Mouse (Mus musculus) limb, embryonic 10.5 days (tissue): ENCODE data around the gene Lxn. TPM values are rescaled to one million over a fixed set of nuclear protein-coding genes. Genes with fewer than 3 reads are reported as not detected.
A peak's percentile ranks its signal among the peaks of the same experiment; 100 is the strongest.

Source experiments
- DNase-seq: peaks from one replicate; pipeline ENCODE4 v3.0.0-alpha.2; 2017; ENCODE audit warnings: low spot score
- H3K27ac ChIP-seq: fragments of 300-500 bp; sonication (generic); 2 replicates; pipeline ENCODE4 v1.5.1; 2016; ENCODE audit warnings: mild to moderate bottlenecking
- H3K27me3 ChIP-seq: fragments of 300-500 bp; sonication (generic); 2 replicates; pipeline ENCODE4 v1.6.1; 2016; ENCODE audit warnings: low read depth, mild to moderate bottlenecking; ENCODE audit not compliant: poor library complexity, severe bottlenecking
- H3K36me3 ChIP-seq: fragments of 300-500 bp; sonication (generic); 2 replicates; pipeline ENCODE4 v1.6.1; 2016; ENCODE audit warnings: mild to moderate bottlenecking, moderate library complexity
- H3K4me1 ChIP-seq: fragments of 300-500 bp; sonication (generic); 2 replicates; pipeline ENCODE4 v1.6.1; 2016
- H3K4me3 ChIP-seq: fragments of 300-500 bp; sonication (generic); 2 replicates; pipeline ENCODE4 v1.5.1; 2016; ENCODE audit warnings: mild to moderate bottlenecking, moderate library complexity
- H3K9me3 ChIP-seq: fragments of 300-500 bp; sonication (generic); replicated peaks from 2 replicates; pipeline ENCODE4 v1.6.1; 2016; ENCODE audit warnings: mild to moderate bottlenecking
- WGBS: fragments of 180-500 bp; shearing (Covaris S2); methylation state at CpG from one replicate; pipeline ENCODE4 v1.1.7; 2016; 5-methylcytosine and 5-hydroxymethylcytosine counted together
- polyA plus RNA-seq: library from polyadenylated mRNA; unstranded; fragments of >200 nt; fragmentation: Nextera tagmentation; extraction: Ambion mirVana; gene quantifications from 2 replicates; pipeline ENCODE4 v1.2.1, GENCODE M21; 2016

The Lxn gene
- polyA plus RNA-seq, 1 experiment from 2014 or later: 97.8 TPM

GRCm38 (mm10) chr3:67485233-67485632 lies 21.5 kb upstream of the Lxn start:
- WGBS: 91% methylated on average over 2 of the region's 2 CpGs
- H3K27me3 ChIP-seq: no peaks in the 10 kb centered on the region
- no peak overlapping the region for H3K27ac ChIP-seq
- H3K9me3 ChIP-seq: no peaks in the 10 kb centered on the region
- DNase-seq: no peak
- H3K4me1 ChIP-seq: peaks cover 4% of the 10 kb centered on the region; the same call in 1 of the 2 replicates
- H3K4me3 ChIP-seq: no peak overlapping the region
- no peaks in the 10 kb centered on the region for H3K36me3 ChIP-seq

- H3K9me3 ChIP-seq: no peaks in the 10 kb centered on the region
- H3K36me3 ChIP-seq: peaks cover 10% of the 10 kb centered on the region
- H3K27me3 ChIP-seq: no peaks in the 10 kb centered on the region
- DNase-seq: no peak
- no peak overlapping the region for H3K4me3 ChIP-seq
- 93% methylated on average over 10 of the region's 10 CpGs for WGBS
- H3K4me1 ChIP-seq: peaks cover 4% of the 10 kb centered on the region; the same call in 1 of the 2 replicates
- no peak overlapping the region for H3K27ac ChIP-seq
These were observed 18.7 kb upstream of the Lxn start for GRCm38 (mm10) chr3:67482400-67482799.

DNA sequence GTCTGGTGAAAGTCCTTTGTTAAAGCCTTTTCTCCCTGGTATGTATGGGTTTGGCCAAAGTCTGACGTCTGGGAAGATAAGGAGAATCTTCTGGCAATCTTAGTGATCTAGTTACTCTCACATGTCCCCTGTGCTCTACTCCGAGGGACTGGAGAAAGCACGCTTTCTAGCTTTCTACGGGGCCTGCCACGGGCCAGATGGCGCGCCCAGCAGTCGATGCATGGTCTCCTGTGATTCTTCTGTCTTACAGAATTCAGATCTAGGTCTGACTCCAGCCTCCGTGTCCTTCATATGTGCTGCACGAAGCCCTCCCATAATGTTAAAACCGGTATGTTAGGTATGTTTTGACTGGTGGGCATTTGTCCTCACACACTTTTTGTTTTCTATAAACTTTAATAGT lies 16.1 kb upstream of the Lxn start:
- Histone ChIP-seq H3K4me1 (peaks cover 4% of the 10 kb centered on the region; the same call in 1 of the 2 replicates), H3K4me3 (no peak overlapping the region), H3K27me3 (no peaks in the 10 kb centered on the region), H3K27ac (no peak overlapping the region), H3K36me3 (peaks cover 31% of the 10 kb centered on the region), H3K9me3 (no peaks in the 10 kb centered on the region)
- WGBS: 95% methylated on average over 11 of the region's 11 CpGs
- DNase-seq: no peak

- 95% methylated on average over 6 of the region's 6 CpGs for WGBS
These were observed 9.7 kb upstream of the Lxn start for GRCm38 (mm10) chr3:67473438-67473837.

DNA sequence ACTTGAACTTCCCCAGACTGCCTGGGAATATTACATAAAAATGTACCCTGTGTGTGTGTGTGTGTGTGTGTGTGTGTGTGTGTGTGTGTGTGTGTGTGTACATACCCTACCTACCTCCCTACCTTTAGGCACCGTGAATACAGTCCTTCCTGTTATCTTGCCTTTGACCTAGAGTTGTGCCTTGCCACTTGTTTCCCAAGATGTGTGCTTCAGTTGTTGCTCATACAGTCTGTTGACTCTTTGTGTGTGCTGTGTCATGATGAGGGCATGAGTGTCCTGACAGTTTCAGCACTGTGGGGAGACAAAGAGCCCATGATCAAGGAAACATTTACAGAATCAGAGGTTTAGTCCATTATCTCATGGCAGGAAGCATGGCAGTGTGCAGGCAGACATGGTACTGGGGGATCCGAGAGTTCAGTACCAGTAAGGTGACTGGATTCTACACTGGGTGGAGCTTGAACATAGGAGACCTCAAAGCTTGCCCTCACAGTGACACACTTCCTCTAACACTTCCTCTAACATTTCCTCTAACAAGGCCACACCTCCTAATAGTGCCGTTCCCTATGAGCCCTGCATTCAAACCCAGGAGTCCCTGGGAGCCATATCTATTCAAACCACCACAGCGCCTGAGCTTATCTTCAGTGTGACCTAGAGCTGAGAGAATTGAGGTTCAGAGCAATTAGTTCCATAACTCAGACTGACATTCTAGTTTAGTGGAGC lies 7.8 kb upstream of the Lxn start:
- H3K27ac ChIP-seq: no peak overlapping the region
- no peak for DNase-seq
- H3K4me1 ChIP-seq: no peaks in the 10 kb centered on the region
- H3K9me3 ChIP-seq: no peaks in the 10 kb centered on the region
- H3K4me3 ChIP-seq: no peak overlapping the region
- WGBS: 89% methylated on average over 4 of the region's 4 CpGs
- H3K36me3 ChIP-seq: peaks cover 67% of the 10 kb centered on the region
- no peaks in the 10 kb centered on the region for H3K27me3 ChIP-seq

More at GRCm38 (mm10) chr3:67473438-67473837, 9.7 kb upstream of the Lxn start:
- H3K4me3 ChIP-seq: no peak overlapping the region
- peaks cover 67% of the 10 kb centered on the region for H3K36me3 ChIP-seq
- H3K9me3 ChIP-seq: no peaks in the 10 kb centered on the region
- no peak for DNase-seq
- H3K27me3 ChIP-seq: no peaks in the 10 kb centered on the region
- no peaks in the 10 kb centered on the region for H3K4me1 ChIP-seq
- no peak overlapping the region for H3K27ac ChIP-seq

GRCm38 (mm10) chr3:67467281-67467680 lies 3.6 kb upstream of the Lxn start:
- H3K9me3 ChIP-seq: no peaks in the 10 kb centered on the region
- WGBS: 92% methylated on average over 2 of the region's 2 CpGs
- no peak overlapping the region for H3K27ac ChIP-seq
- H3K4me3 ChIP-seq: no peak overlapping the region
- H3K27me3 ChIP-seq: no peaks in the 10 kb centered on the region
- peaks cover 14% of the 10 kb centered on the region for H3K4me1 ChIP-seq
- no peak for DNase-seq
- H3K36me3 ChIP-seq: peaks cover 44% of the 10 kb centered on the region

DNA sequence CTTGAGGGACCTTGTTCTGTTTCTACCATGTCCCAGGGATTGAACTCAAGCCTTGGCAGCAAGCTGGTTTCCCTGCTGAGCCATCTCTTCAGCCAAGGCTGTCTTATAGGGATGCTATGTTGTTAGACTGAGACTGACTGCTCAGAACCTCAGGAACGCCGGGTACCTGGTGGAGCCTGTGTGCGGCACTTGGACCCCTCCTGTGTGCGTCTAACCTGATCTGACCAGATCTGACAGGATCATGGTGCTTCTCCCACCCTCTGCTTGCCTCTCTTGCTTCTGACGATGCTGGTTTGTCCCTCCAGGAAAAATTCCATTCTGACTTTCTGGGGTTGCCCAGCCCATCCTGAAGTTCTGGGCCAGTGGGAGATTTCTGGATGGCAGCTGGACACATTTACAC lies 2.9 kb upstream of the Lxn start:
- H3K9me3 ChIP-seq: no peaks in the 10 kb centered on the region
- no peak overlapping the region for H3K4me3 ChIP-seq
- peaks cover 18% of the 10 kb centered on the region for H3K4me1 ChIP-seq
- H3K27ac ChIP-seq: no peak overlapping the region
- no peak for DNase-seq
- 98% methylated on average over 5 of the region's 5 CpGs for WGBS
- peaks cover 48% of the 10 kb centered on the region for H3K36me3 ChIP-seq
- no peaks in the 10 kb centered on the region for H3K27me3 ChIP-seq

- peak; percentile 44 for DNase-seq
- Histone ChIP-seq H3K27me3 (no peaks in the 10 kb centered on the region), H3K9me3 (no peaks in the 10 kb centered on the region), H3K4me3 (peak overlapping the region; percentile 70), H3K27ac (peak overlapping the region; percentile 89), H3K4me1 (peaks cover 18% of the 10 kb centered on the region), H3K36me3 (peaks cover 54% of the 10 kb centered on the region)
- WGBS: 2% methylated on average over 12 of the region's 12 CpGs
These were observed 725 bp downstream of the Lxn start for GRCm38 (mm10) chr3:67463001-67463400.

DNA sequence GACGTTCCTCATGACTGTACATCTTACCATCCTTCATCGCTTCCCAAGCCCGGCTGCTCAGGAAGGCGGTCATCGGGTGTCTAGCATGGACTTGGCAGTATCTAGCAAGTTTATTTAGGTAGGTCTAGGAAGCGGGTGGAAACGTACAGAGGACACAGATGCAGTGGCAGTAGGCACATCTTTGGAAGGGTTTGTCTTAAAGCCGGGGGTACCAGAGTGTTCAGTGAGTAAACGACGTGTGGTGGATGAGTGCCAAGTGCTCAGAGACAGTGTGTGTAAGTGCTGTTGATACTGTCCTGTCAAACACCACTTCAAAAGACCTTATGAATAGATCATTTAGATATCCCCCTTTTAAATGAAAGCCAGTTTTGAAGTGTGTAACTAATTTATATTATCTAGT lies 1.1 kb downstream of the Lxn start:
- no peaks in the 10 kb centered on the region for H3K9me3 ChIP-seq
- peaks cover 54% of the 10 kb centered on the region for H3K36me3 ChIP-seq
- peak; percentile 34 for DNase-seq
- 55% methylated on average over 10 of the region's 10 CpGs for WGBS
- H3K4me3 ChIP-seq: peak overlapping the region; percentile 70
- peaks cover 18% of the 10 kb centered on the region for H3K4me1 ChIP-seq
- no peaks in the 10 kb centered on the region for H3K27me3 ChIP-seq
- H3K27ac ChIP-seq: peak overlapping the region; percentile 89

- no peaks in the 10 kb centered on the region for H3K27me3 ChIP-seq
- no peaks in the 10 kb centered on the region for H3K9me3 ChIP-seq
- 87% methylated on average over 7 of the region's 7 CpGs for WGBS
- H3K4me1 ChIP-seq: peaks cover 18% of the 10 kb centered on the region
- peaks cover 59% of the 10 kb centered on the region for H3K36me3 ChIP-seq
- no peak overlapping the region for H3K27ac ChIP-seq
- DNase-seq: no peak
- H3K4me3 ChIP-seq: peak overlapping the region; percentile 70; the same call in 1 of the 2 replicates
These were observed 1.7 kb downstream of the Lxn start for GRCm38 (mm10) chr3:67462015-67462414.

DNA sequence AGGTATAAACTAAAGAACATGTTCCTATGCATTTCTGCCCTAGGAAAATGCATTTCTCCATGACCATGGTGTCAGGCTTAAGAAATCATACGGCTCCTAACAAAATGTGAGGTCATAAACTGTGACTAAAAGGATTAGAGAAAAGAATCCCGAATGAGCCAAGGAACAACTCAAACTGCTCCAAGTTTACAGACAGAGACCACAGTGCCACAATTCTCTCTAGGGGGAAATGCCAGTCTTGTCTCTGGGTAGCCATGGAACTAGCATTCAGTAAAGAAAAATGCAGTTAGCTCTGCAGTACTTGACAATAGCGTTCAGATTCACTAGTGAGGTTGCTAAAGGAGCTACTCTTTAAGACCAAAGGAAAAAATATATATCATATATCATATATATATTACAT lies 3.8 kb downstream of the Lxn start:
- WGBS: 94% methylated on average over 3 of the region's 3 CpGs
- no peak overlapping the region for H3K27ac ChIP-seq
- H3K27me3 ChIP-seq: no peaks in the 10 kb centered on the region
- H3K4me1 ChIP-seq: peaks cover 18% of the 10 kb centered on the region
- DNase-seq: no peak
- H3K36me3 ChIP-seq: peaks cover 68% of the 10 kb centered on the region
- no peaks in the 10 kb centered on the region for H3K9me3 ChIP-seq
- no peak overlapping the region for H3K4me3 ChIP-seq

- H3K4me1 ChIP-seq: no peaks in the 10 kb centered on the region
- no peak for DNase-seq
- no peak overlapping the region for H3K27ac ChIP-seq
- 94% methylated on average over 5 of the region's 5 CpGs for WGBS
- H3K9me3 ChIP-seq: no peaks in the 10 kb centered on the region
- peaks cover 95% of the 10 kb centered on the region for H3K36me3 ChIP-seq
- no peaks in the 10 kb centered on the region for H3K27me3 ChIP-seq
- H3K4me3 ChIP-seq: no peak overlapping the region
These were observed 13.0 kb downstream of the Lxn start for GRCm38 (mm10) chr3:67450601-67451210.

DNA sequence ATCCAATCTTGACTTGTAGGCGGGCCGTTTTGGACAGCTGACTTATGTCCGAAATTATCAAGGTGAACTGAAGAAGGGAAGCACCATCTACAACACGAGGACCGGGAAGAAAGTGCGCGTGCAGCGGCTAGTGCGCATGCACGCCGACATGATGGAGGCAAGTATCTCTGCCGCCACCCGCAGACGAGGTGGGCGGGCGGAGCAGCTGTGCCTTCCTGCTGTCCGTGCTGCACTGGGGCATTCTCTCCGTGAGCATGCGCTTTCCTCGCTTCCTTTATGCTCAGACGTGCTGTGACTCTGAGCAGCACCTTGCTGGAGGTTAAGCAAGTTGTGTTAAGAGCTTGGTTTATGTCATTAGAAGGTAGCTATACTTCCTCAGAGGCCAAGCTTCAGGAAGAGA lies 14.1 kb downstream of the Lxn start:
- H3K4me1 ChIP-seq: no peaks in the 10 kb centered on the region
- WGBS: 94% methylated on average over 21 of the region's 21 CpGs
- peaks cover 95% of the 10 kb centered on the region for H3K36me3 ChIP-seq
- H3K9me3 ChIP-seq: no peaks in the 10 kb centered on the region
- no peaks in the 10 kb centered on the region for H3K27me3 ChIP-seq
- DNase-seq: no peak
- H3K4me3 ChIP-seq: no peak overlapping the region
- no peak overlapping the region for H3K27ac ChIP-seq
